Mouse (Mus musculus): ENCODE measurements around the gene Prkag2. TPM values are rescaled to one million over a fixed set of nuclear protein-coding genes. Genes with fewer than 3 reads are reported as not detected.
"Not testable (repeated sequence)": the region's sequence is repeated elsewhere in the genome, so short reads cannot be mapped to it uniquely, and the experiment has no call there.

Gene Prkag2
- polyA plus RNA-seq, 1 experiment: 6.2 TPM

- Histone ChIP-seq H3K79me3 (ENCODE audit: low read depth) (no peaks in the 10 kb centered on the region), H3K36me3 (ENCODE audit: control insufficient read depth, insufficient read depth) (no peaks in the 10 kb centered on the region), H3K27me3 (ENCODE audit: control insufficient read depth, insufficient read depth, insufficient read length) (no peaks in the 10 kb centered on the region), H3K4me3 (ENCODE audit: insufficient read depth, poor library complexity, severe bottlenecking) (no peak overlapping the region), H3ac (ENCODE audit: control insufficient read depth, insufficient read length, low read depth) (no peak overlapping the region), H3K79me2 (ENCODE audit: control insufficient read depth, insufficient read depth) (no peaks in the 10 kb centered on the region)
- peak; percentile 77 for TF ChIP-seq CEBPB (IDR thresholded peaks at IDR 0.05; ENCODE audit: low read depth)
- TF ChIP-seq FOSL1 (IDR thresholded peaks at IDR 0.05; ENCODE audit: insufficient read depth, low read length, poor library complexity, severe bottlenecking): peak; percentile 9
- no peak for TF ChIP-seq MYOG (IDR thresholded peaks at IDR 0.05; ENCODE audit: control insufficient read depth, extremely low read depth, insufficient read length)
Observed at GRCm38 (mm10) chr5:24859771-24860540, 240.5 kb downstream of the Prkag2 start.

GRCm38 (mm10) chr5:24854827-24855600 is 245.4 kb downstream of the Prkag2 start:
- no peaks in the 10 kb centered on the region for H3K79me3 ChIP-seq (ENCODE audit: low read depth)
- no peaks in the 10 kb centered on the region for H3K79me2 ChIP-seq (ENCODE audit: control insufficient read depth, insufficient read depth)
- H3K27me3 ChIP-seq (ENCODE audit: control insufficient read depth, insufficient read depth, insufficient read length): no peaks in the 10 kb centered on the region
- no peak overlapping the region for H3K4me3 ChIP-seq (ENCODE audit: insufficient read depth, poor library complexity, severe bottlenecking)
- H3ac ChIP-seq (ENCODE audit: control insufficient read depth, insufficient read length, low read depth): no peak overlapping the region
- H3K36me3 ChIP-seq (ENCODE audit: control insufficient read depth, insufficient read depth): no peaks in the 10 kb centered on the region
- TF ChIP-seq CTCF (IDR thresholded peaks at IDR 0.05; ENCODE audit: control insufficient read depth, insufficient read depth, insufficient read length) (no peak), MAX (IDR thresholded peaks at IDR 0.05) (no peak), MYOG (IDR thresholded peaks at IDR 0.05; ENCODE audit: control insufficient read depth, extremely low read depth, insufficient read length) (no peak), MYOD1 (IDR thresholded peaks at IDR 0.05; ENCODE audit: control insufficient read depth, insufficient read length, low read depth) (no peak), USF1 (IDR thresholded peaks at IDR 0.05; ENCODE audit: low read depth) (no peak), FOSL1 (IDR thresholded peaks at IDR 0.05; ENCODE audit: insufficient read depth, low read length, poor library complexity, severe bottlenecking) (no peak), CEBPB (IDR thresholded peaks at IDR 0.05; ENCODE audit: low read depth) (no peak)

GRCm38 (mm10) chr5:24854256-24854655 is 246.2 kb downstream of the Prkag2 start:
- H3K79me3 ChIP-seq (ENCODE audit: low read depth): no peaks in the 10 kb centered on the region
- no peaks in the 10 kb centered on the region for H3K27me3 ChIP-seq (ENCODE audit: control insufficient read depth, insufficient read depth, insufficient read length)
- no peaks in the 10 kb centered on the region for H3K36me3 ChIP-seq (ENCODE audit: control insufficient read depth, insufficient read depth)
- no peak overlapping the region for H3K4me3 ChIP-seq (ENCODE audit: insufficient read depth, poor library complexity, severe bottlenecking)
- H3K79me2 ChIP-seq (ENCODE audit: control insufficient read depth, insufficient read depth): no peaks in the 10 kb centered on the region
- H3ac ChIP-seq (ENCODE audit: control insufficient read depth, insufficient read length, low read depth): no peak overlapping the region
- no peak for TF ChIP-seq CEBPB (IDR thresholded peaks at IDR 0.05; ENCODE audit: low read depth)
- no peak for TF ChIP-seq MYOD1 (IDR thresholded peaks at IDR 0.05; ENCODE audit: control insufficient read depth, insufficient read length, low read depth)
- TF ChIP-seq MYOG (IDR thresholded peaks at IDR 0.05; ENCODE audit: control insufficient read depth, extremely low read depth, insufficient read length): no peak
- TF ChIP-seq USF1 (IDR thresholded peaks at IDR 0.05; ENCODE audit: low read depth): no peak
- no peak for TF ChIP-seq FOSL1 (IDR thresholded peaks at IDR 0.05; ENCODE audit: insufficient read depth, low read length, poor library complexity, severe bottlenecking)
- no peak for TF ChIP-seq CTCF (IDR thresholded peaks at IDR 0.05; ENCODE audit: control insufficient read depth, insufficient read depth, insufficient read length)
- no peak for TF ChIP-seq MAX (IDR thresholded peaks at IDR 0.05)

GRCm38 (mm10) chr5:24848261-24848660 is 252.2 kb downstream of the Prkag2 start:
- not testable (repeated sequence) for H3K79me2 ChIP-seq (ENCODE audit: control insufficient read depth, insufficient read depth)

GRCm38 (mm10) chr5:24843841-24844240 is 256.6 kb downstream of the Prkag2 start:
- Histone ChIP-seq H3K79me2 (ENCODE audit: control insufficient read depth, insufficient read depth) (peaks cover 32% of the 10 kb centered on the region), H3K27me3 (ENCODE audit: control insufficient read depth, insufficient read depth, insufficient read length) (no peaks in the 10 kb centered on the region), H3K79me3 (ENCODE audit: low read depth) (peaks cover 29% of the 10 kb centered on the region), H3K4me3 (ENCODE audit: insufficient read depth, poor library complexity, severe bottlenecking) (no peak overlapping the region), H3ac (ENCODE audit: control insufficient read depth, insufficient read length, low read depth) (no peak overlapping the region), H3K36me3 (ENCODE audit: control insufficient read depth, insufficient read depth) (no peaks in the 10 kb centered on the region)
- no peak for TF ChIP-seq MYOD1 (IDR thresholded peaks at IDR 0.05; ENCODE audit: control insufficient read depth, insufficient read length, low read depth)
- TF ChIP-seq CEBPB (IDR thresholded peaks at IDR 0.05; ENCODE audit: low read depth): no peak

More at GRCm38 (mm10) chr5:24848261-24848660, 252.2 kb downstream of the Prkag2 start:
- not testable (repeated sequence) for H3K79me3 ChIP-seq (ENCODE audit: low read depth); H3K27me3 ChIP-seq (ENCODE audit: control insufficient read depth, insufficient read depth, insufficient read length); H3K36me3 ChIP-seq (ENCODE audit: control insufficient read depth, insufficient read depth); H3ac ChIP-seq (ENCODE audit: control insufficient read depth, insufficient read length, low read depth); H3K4me3 ChIP-seq (ENCODE audit: insufficient read depth, poor library complexity, severe bottlenecking)

- H3K36me3 ChIP-seq (ENCODE audit: control insufficient read depth, insufficient read depth): no peaks in the 10 kb centered on the region
- H3K4me3 ChIP-seq (ENCODE audit: insufficient read depth, poor library complexity, severe bottlenecking): no peak overlapping the region
- peaks cover 37% of the 10 kb centered on the region for H3K79me3 ChIP-seq (ENCODE audit: low read depth)
- H3K27me3 ChIP-seq (ENCODE audit: control insufficient read depth, insufficient read depth, insufficient read length): no peaks in the 10 kb centered on the region
- H3ac ChIP-seq (ENCODE audit: control insufficient read depth, insufficient read length, low read depth): peak overlapping the region; percentile 67
- TF ChIP-seq USF1 (IDR thresholded peaks at IDR 0.05; ENCODE audit: low read depth) (no peak), CEBPB (IDR thresholded peaks at IDR 0.05; ENCODE audit: low read depth) (no peak), MAX (IDR thresholded peaks at IDR 0.05) (no peak), CTCF (IDR thresholded peaks at IDR 0.05; ENCODE audit: control insufficient read depth, insufficient read depth, insufficient read length) (no peak), MYOD1 (IDR thresholded peaks at IDR 0.05; ENCODE audit: control insufficient read depth, insufficient read length, low read depth) (no peak), FOSL1 (IDR thresholded peaks at IDR 0.05; ENCODE audit: insufficient read depth, low read length, poor library complexity, severe bottlenecking) (no peak), MYOG (IDR thresholded peaks at IDR 0.05; ENCODE audit: control insufficient read depth, extremely low read depth, insufficient read length) (no peak)
- H3K79me2 ChIP-seq (ENCODE audit: control insufficient read depth, insufficient read depth): peaks cover 39% of the 10 kb centered on the region
Observed at GRCm38 (mm10) chr5:24843103-24843475, 257.4 kb downstream of the Prkag2 start.
